Mouse (Mus musculus) heart, postnatal 0 days (tissue): ENCODE measurements around the gene Rce1. TPM values are rescaled to one million over a fixed set of nuclear protein-coding genes. Genes with fewer than 3 reads are reported as not detected.
A peak's percentile ranks its signal among the peaks of the same experiment; 100 is the strongest.

ENCODE experiments used
- ATAC-seq: fragments of 200-750 bp; cut with Nextera tagmentation; 2 replicates; pipeline ENCODE4 v1.8.0; 2017; ENCODE audit warnings: low read depth, moderate number of reproducible peaks, moderate library complexity; ENCODE audit not compliant: insufficient read depth
- DNase-seq: peaks from one replicate; pipeline ENCODE4 v3.0.0-alpha.2; 2016; ENCODE audit warnings: low spot score
- H3K27ac ChIP-seq: fragments of 300-500 bp; sonication (generic); 2 replicates; pipeline ENCODE4 v1.5.1; 2014; ENCODE audit warnings: low read depth, mild to moderate bottlenecking
- H3K27me3 ChIP-seq: fragments of 300-500 bp; sonication (generic); 2 replicates; pipeline ENCODE4 v1.6.1; 2014; ENCODE audit warnings: low read length, mixed read lengths; ENCODE audit not compliant: control insufficient read depth, insufficient read depth
- H3K36me3 ChIP-seq: fragments of 300-500 bp; sonication (generic); replicated peaks from 2 replicates; pipeline ENCODE4 v1.6.1; 2014; ENCODE audit warnings: low read length, mixed read lengths; ENCODE audit not compliant: control insufficient read depth, insufficient read depth
- H3K4me1 ChIP-seq: fragments of 300-500 bp; sonication (generic); 2 replicates; pipeline ENCODE4 v1.6.1; 2014; ENCODE audit warnings: antibody characterized with exemption; ENCODE audit not compliant: control insufficient read depth, insufficient read depth
- H3K4me2 ChIP-seq: fragments of 300-500 bp; sonication (generic); 2 replicates; pipeline ENCODE4 v1.6.1; 2014; ENCODE audit warnings: low read depth, mild to moderate bottlenecking, low read length, moderate library complexity
- H3K4me3 ChIP-seq: fragments of 300-500 bp; sonication (generic); 2 replicates; pipeline ENCODE4 v1.5.1; 2014; ENCODE audit warnings: low read depth, low read length
- H3K9ac ChIP-seq: fragments of 300-500 bp; sonication (generic); replicated peaks from 2 replicates; pipeline ENCODE4 v1.6.1; 2014; ENCODE audit warnings: low read depth, low read length, mixed read lengths
- H3K9me3 ChIP-seq: fragments of 300-500 bp; sonication (generic); replicated peaks from 2 replicates; pipeline ENCODE4 v1.6.1; 2016; ENCODE audit warnings: low read length; ENCODE audit not compliant: control insufficient read depth
- CTCF ChIP-seq: IDR thresholded peaks from 2 replicates; pipeline ENCODE4 v1.5.1; 2016; ENCODE audit warnings: antibody characterized with exemption, control low read depth, low read depth
- EP300 ChIP-seq: IDR thresholded peaks from 2 replicates; pipeline ENCODE4 v1.6.1; 2016; ENCODE audit warnings: antibody characterized with exemption, low read depth
- WGBS: fragments of 180-500 bp; shearing (Covaris S2); extraction: QIAGEN DNeasy Blood & Tissue Kit; methylation state at CpG from one replicate; pipeline ENCODE4 v1.1.7; 2014; 5-methylcytosine and 5-hydroxymethylcytosine counted together
- polyA plus RNA-seq: library from polyadenylated mRNA; unstranded; fragments of >200 nt; fragmentation: Nextera tagmentation; extraction: Ambion mirVana; gene quantifications from 2 replicates; pipeline ENCODE4 v1.2.1, GENCODE M21; 2015
- total RNA-seq: library from RNA; depleted of rRNA; stranded (reverse); fragments of >200 nt; gene quantifications from 2 replicates; pipeline ENCODE4 v1.2.3, GENCODE M21; 2014; ENCODE audit warnings: low replicate concordance

The Rce1 gene
- total and polyA plus RNA-seq, 2 experiments from 2014 or later, result 24.8 to 64.6 TPM

DNA sequence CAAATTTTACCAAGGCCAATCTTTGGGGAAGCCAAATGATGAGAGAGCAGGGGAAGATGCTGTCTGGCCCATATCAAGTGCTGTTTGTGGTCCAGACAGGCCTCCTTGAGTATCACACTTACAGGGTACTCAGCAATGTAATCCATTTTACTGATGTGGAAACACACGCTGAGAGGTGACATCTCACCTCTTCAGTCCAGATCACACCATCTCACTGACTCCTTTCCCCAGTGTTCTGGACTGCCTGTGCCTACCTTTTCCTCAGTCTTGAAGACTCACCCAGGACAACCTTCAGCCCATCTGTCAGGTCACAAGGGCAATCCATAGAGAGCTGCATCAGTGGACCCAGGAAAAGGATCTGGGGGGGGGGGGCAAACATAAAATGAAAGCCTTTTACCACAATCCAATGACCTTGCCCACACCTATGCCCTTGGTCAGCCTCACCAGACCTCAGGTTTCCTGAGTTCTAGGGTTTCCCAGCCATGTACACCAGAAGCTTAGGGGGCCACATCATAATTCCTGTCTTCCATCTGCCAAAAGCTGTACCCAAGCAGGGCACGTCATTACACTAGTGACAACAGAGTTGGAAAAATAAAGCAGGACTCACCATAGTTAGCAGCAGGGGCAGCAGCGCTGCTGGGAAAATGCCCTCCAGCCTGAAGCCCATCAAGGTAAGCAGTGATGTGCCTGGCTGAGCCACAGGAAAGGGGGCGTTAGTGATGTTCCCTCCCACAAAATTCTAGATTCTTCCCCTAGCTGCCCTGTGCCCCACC, 849 bp downstream of the Rce1 start:
- WGBS, result 17% methylated on average over 4 of the region's 4 CpGs
- no peak for ATAC-seq

DNA sequence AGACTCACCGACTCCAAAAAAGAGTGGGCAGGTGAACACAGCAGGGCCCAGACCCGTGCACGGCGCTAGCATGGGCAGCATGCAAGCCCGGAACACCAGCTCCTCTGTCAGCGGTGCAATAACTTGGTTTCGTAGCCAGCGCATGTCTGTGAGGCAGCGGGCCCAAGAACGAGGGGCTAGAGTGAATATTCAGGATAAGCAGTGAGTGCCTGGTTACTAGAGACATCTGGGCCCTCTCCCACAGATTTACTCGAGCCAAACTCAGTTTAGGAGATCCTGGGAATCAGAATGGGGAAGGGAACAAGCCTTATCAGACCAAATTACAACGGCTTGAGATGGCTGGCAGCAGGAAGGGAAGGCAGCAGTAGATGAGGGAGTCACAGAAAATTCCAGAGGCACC, 1.4 kb downstream of the Rce1 start:
- H3K9me3 ChIP-seq, result no peaks in the 10 kb centered on the region
- H3K27ac ChIP-seq, result no peak overlapping the region
- H3K9ac ChIP-seq, result no peak overlapping the region
- no peak for DNase-seq
- 89% methylated on average over 12 of the region's 12 CpGs for WGBS
- no peaks in the 10 kb centered on the region for H3K27me3 ChIP-seq
- no peak overlapping the region for H3K4me2 ChIP-seq
- peaks cover 14% of the 10 kb centered on the region for H3K4me1 ChIP-seq
- peaks cover 32% of the 10 kb centered on the region for H3K36me3 ChIP-seq
- H3K4me3 ChIP-seq, result no peak overlapping the region
- TF ChIP-seq EP300, result no peak
- no peak for TF ChIP-seq CTCF
- no peak for ATAC-seq

More for the DNA sequence above, 849 bp downstream of the Rce1 start:
- Histone ChIP-seq H3K4me3 (peak overlapping the region; percentile 74), H3K9me3 (no peaks in the 10 kb centered on the region), H3K4me1 (peaks cover 14% of the 10 kb centered on the region), H3K4me2 (peak overlapping the region; percentile 81), H3K27me3 (no peaks in the 10 kb centered on the region), H3K36me3 (peaks cover 32% of the 10 kb centered on the region), H3K9ac (peak overlapping the region; percentile 92), H3K27ac (peak overlapping the region; percentile 77; the same call in 1 of the 2 replicates)
- TF ChIP-seq EP300 (no peak), CTCF (no peak)
- no peak for DNase-seq

DNA sequence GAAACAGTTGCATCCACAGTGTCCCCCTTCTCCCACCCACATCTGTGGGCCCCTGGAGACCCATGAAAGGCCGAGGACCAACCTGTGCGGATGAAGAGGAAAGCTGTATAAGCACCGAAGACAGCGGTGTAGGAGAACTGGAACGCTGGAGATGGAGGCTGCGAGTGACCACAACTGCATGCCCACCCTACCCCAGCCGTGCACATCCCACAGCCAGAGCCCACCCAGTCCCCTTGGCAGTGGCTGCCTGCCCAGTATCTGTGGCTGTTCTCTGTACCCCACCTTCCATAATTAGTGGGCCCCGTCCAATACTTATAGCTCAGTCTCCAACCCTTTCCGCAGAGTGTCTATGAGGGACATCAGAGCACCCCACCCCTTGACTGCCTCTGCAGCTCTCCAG, 2.0 kb downstream of the Rce1 start:
- ATAC-seq (no peak), DNase-seq (no peak)
- H3K4me3 ChIP-seq, result no peak overlapping the region
- no peak overlapping the region for H3K27ac ChIP-seq
- peaks cover 14% of the 10 kb centered on the region for H3K4me1 ChIP-seq
- no peak overlapping the region for H3K9ac ChIP-seq
- H3K9me3 ChIP-seq, result no peaks in the 10 kb centered on the region
- H3K4me2 ChIP-seq, result no peak overlapping the region
- 94% methylated on average over 9 of the region's 9 CpGs for WGBS
- H3K36me3 ChIP-seq, result peaks cover 32% of the 10 kb centered on the region
- no peak for TF ChIP-seq CTCF
- TF ChIP-seq EP300, result no peak
- no peaks in the 10 kb centered on the region for H3K27me3 ChIP-seq

DNA sequence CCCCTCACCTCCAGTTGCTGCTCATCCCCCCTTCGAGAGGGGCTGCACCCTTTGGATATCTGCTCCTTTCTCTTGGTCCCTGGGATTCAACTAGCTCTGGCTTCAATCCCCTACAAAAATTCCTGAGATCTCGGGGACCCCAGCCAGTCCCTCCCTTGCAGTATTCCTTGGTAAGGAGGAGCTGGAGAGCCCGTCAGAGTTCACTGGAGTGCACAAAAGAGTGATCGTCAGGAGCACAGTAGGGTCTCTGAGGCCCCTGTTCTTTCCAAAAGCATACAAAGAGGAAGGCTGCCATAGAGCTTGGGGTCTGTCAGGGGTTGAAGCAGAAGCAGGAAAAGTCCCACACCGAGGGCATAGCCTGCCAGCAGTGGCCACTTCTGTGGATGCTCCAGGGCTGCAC, 2.7 kb downstream of the Rce1 start:
- 88% methylated on average over 5 of the region's 5 CpGs for WGBS

DNA sequence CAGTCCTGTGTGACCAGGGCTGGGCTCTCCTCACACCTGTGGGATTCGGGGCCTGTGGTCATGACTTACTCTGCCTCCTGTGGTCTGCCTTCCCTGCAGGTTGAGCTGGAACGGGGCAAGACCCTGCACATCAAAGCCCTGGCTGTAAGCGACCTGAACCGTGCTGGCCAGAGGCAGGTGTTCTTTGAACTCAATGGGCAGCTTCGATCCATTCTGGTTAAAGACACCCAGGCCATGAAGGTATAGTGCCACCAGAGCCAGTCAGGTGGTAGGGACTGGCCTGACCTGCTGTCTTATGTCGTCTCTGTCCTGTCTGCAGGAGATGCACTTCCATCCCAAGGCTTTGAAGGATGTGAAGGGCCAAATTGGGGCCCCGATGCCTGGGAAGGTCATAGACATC, 4.7 kb downstream of the Rce1 start:
- no peak overlapping the region for H3K9ac ChIP-seq
- H3K27me3 ChIP-seq, result no peaks in the 10 kb centered on the region
- ATAC-seq (no peak), DNase-seq (no peak)
- H3K4me2 ChIP-seq, result no peak overlapping the region
- TF ChIP-seq CTCF, result no peak
- TF ChIP-seq EP300, result no peak
- no peaks in the 10 kb centered on the region for H3K9me3 ChIP-seq
- H3K4me3 ChIP-seq, result no peak overlapping the region
- peaks cover 32% of the 10 kb centered on the region for H3K36me3 ChIP-seq
- no peak overlapping the region for H3K27ac ChIP-seq
- WGBS, result 87% methylated on average over 7 of the region's 7 CpGs
- peaks cover 5% of the 10 kb centered on the region; the same call in 1 of the 2 replicates for H3K4me1 ChIP-seq

More for the DNA sequence above, 2.7 kb downstream of the Rce1 start:
- no peak for TF ChIP-seq EP300
- no peak for TF ChIP-seq CTCF
- no peak overlapping the region for H3K27ac ChIP-seq
- peaks cover 14% of the 10 kb centered on the region for H3K4me1 ChIP-seq
- no peak overlapping the region for H3K4me3 ChIP-seq
- no peaks in the 10 kb centered on the region for H3K27me3 ChIP-seq
- ATAC-seq (no peak), DNase-seq (no peak)
- H3K4me2 ChIP-seq, result no peak overlapping the region
- H3K36me3 ChIP-seq, result peaks cover 32% of the 10 kb centered on the region
- no peak overlapping the region for H3K9ac ChIP-seq
- H3K9me3 ChIP-seq, result no peaks in the 10 kb centered on the region
